Mouse (Mus musculus) left cerebral cortex, adult 8-10 months (tissue): Measurements from ENCODE around the gene 1110051M20Rik. TPM values are rescaled to one million over a fixed set of nuclear protein-coding genes. Genes with fewer than 3 reads are reported as not detected.
"Not testable (repeated sequence)": the region's sequence is repeated elsewhere in the genome, so short reads cannot be mapped to it uniquely, and the experiment has no call there.

Source experiments
- DNase-seq, 2 experiments: peaks; one replicate each; pipeline ENCODE4 v3.0.0; 2022; ENCODE audit warnings: low spot score in 2 of 2
- total RNA-seq, 4 experiments: library from RNA; stranded (reverse); gene quantifications; 2 replicates each; pipeline ENCODE4 v1.2.4; 2022

Gene 1110051M20Rik
- 100 to 1,000 TPM in 3 of 4 experiments, 10 to 100 TPM in 1; 99.4 to 118 (median 105) TPM for total RNA-seq

- DNase-seq: peak; percentile 76 to 87
Observed at GRCm38 (mm10) chr2:91444286-91444892, at the start of gene 1110051M20Rik. Gene 1110051M20Rik, minus strand, starts transcription at chr2:91444704.

DNA sequence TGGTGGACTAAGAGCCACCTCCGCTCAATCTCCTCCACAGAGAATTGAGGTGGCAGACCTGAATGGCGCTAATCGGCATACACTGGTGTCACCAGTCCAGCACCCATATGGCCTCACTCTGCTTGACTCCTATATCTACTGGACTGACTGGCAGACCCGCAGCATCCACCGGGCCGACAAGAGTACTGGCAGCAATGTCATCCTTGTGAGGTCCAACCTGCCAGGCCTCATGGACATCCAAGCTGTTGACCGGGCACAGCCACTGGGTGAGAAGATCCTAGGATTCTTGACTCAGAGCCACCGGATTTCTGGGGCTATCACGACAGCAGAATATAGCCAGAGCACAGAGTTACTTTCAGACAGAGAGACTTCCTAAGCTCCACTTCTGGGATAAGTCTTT lies 49.5 kb upstream of the 1110051M20Rik start:
- DNase-seq: no peak

GRCm38 (mm10) chr2:91492071-91492635 lies 47.6 kb upstream of the 1110051M20Rik start:
- no peak for DNase-seq

- not testable (repeated sequence) for DNase-seq
Observed at GRCm38 (mm10) chr2:91487295-91487694, 42.8 kb upstream of the 1110051M20Rik start.

DNA sequence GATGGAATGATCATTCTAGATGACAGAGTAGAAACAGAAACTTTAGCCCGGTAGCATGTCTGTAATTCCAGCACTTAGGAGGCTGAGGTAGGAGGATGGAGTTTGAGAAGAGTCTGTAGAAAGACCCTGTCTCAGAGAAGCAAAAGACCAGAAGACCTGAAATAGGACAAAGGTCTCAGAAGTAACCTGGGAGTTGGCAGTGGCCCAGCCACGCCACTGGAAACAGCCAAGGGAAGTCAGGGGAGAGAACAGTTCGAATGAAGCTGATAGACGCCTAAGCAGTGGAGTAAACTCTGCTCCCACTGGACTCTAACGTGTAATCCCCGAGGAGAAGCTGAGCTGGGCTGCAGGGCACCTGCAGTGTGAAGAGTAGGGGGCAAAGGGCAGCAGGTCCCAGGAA lies 40.8 kb upstream of the 1110051M20Rik start:
- no peak for DNase-seq

DNA sequence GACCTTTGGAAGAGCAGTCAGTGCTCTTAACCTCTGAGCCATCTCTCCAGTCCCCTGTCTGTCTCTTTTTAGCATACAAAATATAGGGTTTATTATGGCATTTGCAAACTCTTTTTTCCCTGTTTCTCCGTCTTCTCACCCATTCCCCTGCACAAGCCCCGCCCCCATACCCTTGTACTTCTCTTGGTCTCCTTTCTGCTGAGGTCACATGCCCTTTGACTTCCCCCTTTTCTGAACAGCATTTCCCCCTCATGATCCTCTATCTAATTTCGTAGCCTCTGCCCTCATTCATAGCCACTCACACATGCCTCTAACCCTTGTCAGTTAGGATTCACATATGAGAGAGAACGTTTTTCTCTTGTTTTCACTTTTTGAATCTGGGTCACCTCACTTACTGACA lies 40.2 kb upstream of the 1110051M20Rik start:
- DNase-seq: no peak

DNA sequence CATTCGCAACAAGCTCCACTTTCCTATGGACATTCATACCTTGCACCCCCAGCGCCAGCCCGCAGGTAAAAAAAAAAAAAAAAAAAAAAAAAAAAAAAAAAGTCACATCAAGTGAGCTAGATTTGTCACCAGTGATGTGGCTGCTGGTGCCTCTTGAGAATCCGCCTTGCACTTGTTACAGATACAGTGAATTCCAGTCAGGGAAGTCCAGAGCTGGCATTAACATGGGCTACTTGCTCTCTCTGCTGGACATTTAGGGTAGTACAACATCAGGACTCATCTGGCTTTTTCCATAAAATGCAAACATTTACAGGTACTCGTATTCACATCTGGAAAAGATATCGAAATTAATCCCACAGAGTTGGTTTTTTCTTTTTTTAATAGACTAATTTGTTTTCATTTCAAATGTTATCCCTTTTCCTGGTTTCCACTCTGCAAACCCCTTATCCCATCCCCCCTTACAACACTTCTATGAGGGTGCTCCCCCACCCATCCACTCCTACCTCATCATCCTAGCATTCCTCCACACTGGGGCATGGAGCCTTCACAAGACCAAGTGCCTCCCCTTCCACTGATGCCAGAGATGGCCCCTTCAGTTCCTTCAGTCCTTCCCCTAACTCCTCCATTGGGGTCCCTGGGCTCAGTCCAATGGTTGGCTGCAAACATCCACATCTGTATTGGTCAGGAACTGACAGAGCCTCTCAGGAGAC lies 36.5 kb upstream of the 1110051M20Rik start:
- DNase-seq: peak in 1 of 2 experiments; percentile 50

- DNase-seq: no peak
Observed at GRCm38 (mm10) chr2:91480399-91480801, 35.9 kb upstream of the 1110051M20Rik start.

- DNase-seq: no peak
Observed at GRCm38 (mm10) chr2:91476841-91477240, 32.3 kb upstream of the 1110051M20Rik start.

GRCm38 (mm10) chr2:91476251-91476661 lies 31.8 kb upstream of the 1110051M20Rik start:
- no peak for DNase-seq

DNA sequence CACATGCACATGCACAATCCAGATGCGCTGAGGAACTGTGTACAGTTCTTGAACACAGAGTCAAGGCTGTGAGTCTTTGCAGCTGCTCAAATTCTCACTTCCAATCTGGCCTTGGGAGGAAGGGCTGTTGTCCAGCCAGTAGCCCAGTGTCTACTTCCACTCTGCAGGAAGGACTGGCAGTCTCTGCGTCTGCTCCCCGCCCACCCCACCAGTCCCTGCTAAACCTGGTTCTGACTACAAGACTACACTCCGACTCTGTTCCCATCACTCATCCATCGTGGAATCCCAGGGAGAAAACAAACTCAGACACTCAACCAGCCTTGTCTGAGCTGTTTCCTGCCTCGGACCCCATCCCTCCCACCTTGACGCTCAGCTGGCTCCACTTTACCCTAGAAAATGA lies 31.3 kb upstream of the 1110051M20Rik start:
- no peak for DNase-seq

- peak in 1 of 2 experiments; percentile 38 for DNase-seq
Observed at GRCm38 (mm10) chr2:91474358-91474757, 29.9 kb upstream of the 1110051M20Rik start.

DNA sequence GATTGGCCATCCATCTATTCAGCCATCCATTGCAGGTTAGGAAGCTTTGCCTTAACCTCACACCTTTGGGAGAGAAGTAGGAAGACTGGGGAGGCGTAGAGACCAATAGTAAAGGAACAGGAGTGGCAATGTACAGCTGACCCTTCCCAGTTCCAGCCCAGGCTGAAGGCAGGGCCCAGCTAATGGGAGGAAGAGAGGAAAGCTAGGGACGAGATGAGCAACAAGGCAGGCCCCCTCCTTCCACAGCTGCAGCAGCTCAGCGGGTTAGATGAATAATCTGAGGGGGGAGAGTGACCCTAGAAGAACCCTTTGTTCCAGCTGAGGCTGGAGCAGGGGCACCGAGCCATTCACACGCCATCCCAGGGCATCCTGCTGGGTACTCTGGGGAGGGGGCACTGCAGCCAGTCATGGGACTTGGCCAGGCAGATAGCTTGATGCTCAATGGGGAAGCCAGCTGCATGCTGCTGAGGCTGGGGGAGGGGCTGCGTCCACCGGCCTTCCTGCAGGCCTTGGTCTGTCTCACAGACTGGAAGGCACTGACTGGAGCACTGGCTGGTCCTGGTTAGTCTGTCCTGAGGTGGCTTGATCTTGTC lies 25.6 kb upstream of the 1110051M20Rik start:
- peak in 1 of 2 experiments; percentile 79 for DNase-seq

DNA sequence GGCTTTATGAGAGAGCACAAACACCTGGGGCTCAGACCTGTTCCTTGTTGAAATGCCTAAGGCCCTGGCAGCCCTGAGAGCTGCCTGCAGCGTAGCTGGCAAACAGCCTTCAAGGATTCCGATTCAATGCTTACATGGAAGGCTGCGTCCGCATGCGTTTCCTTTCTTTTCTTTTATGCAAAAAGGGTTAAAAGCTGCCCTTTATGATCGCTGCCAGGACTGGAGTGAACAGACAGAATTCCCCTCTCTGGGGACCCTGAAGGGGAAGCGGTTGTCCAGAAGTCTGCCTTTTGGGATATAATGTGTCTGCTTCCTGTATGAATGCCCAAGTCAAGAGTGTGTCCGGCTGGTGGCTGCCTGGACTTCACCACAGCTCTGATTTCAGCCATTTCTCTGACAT lies 23.1 kb upstream of the 1110051M20Rik start:
- DNase-seq: no peak

GRCm38 (mm10) chr2:91465934-91466333 lies 21.4 kb upstream of the 1110051M20Rik start:
- DNase-seq: no peak

- DNase-seq: no peak
Observed at GRCm38 (mm10) chr2:91462681-91463080, 18.2 kb upstream of the 1110051M20Rik start.

DNA sequence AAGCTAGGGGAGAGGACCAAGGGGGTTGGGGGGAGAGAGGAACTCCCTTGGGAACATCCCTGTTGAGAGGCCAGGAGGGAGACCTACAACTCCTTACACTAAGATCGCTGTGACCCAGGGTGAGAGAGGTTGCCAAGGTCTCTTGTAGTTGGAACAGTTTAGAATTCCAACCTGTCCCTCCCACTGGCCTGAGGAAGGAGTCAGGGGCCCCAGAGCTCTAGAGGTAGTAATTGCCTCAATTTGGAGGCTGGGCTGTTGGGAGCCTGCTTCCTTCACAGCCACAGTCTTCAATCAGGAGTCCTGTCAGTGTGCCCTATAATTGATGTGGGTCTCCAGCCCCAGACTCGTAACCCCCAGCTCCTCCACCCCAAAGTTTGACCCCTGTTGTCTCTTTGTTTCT lies 17.7 kb upstream of the 1110051M20Rik start:
- no peak for DNase-seq

- no peak for DNase-seq
Observed at GRCm38 (mm10) chr2:91461341-91461740, 16.8 kb upstream of the 1110051M20Rik start.

- DNase-seq: no peak
Observed at GRCm38 (mm10) chr2:91460771-91461170, 16.3 kb upstream of the 1110051M20Rik start.

GRCm38 (mm10) chr2:91460076-91460475 lies 15.6 kb upstream of the 1110051M20Rik start:
- no peak for DNase-seq

DNA sequence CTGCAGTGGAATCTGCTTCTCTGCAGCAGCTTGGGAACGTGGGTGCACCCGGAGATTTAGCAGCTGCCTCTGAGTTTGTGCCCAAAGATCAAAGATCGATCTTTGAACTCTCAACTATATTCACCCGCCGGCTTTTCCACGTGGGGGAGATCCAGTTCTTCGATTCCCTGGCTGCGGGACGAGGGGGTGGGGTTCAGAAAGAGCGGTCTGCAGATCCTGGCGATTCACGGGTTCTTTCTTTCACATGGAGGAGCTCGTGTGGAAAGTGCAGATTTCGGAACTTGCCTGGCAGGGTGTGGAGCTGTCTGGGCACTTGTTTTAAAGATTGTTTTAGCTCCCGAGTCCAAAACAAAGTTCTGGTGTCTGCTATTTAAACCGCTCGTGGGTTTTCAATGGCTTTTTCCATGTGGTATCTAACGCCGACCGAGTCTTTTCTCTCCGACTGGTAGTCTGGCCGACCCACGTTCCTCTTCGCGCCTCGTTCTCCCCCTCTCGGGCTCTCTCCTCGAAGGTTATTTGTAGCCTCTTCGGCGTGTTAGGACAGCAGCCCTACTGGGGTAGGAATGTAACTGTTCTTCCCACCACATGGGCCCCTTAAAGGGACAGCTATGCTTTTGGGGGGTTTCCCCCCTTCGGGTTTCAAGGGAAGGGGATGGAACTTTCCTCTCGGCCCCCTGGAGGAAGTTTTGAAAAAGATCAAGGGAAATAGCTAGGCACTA lies 14.3 kb upstream of the 1110051M20Rik start:
- peak in 1 of 2 experiments; percentile 29 for DNase-seq
